Mouse (Mus musculus): ENCODE data around the gene Flvcr1. TPM values are rescaled to one million over a fixed set of nuclear protein-coding genes. Genes with fewer than 3 reads are reported as not detected.

The Flvcr1 gene
- total RNA-seq, 2 experiments from 2014 or later, result 13.0 to 16.2 TPM

DNA sequence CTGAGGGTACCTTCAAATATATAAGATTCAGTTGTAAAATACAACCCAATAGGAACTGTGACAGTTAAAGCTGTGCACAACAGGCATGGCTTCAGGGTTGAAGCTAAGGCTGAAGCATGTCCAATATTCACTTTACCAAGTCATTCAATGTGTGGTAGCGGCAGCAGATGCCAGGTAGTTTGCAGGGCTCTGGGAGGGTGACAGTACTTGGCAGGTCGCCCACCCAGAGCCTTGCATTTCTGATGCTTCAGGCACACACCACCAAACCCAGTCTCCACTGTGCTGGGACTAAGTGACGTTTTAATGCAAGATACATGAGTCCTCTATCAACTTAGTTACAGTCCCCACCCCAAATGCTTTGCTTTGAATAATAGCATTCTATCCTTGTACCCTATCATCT lies 25.3 kb downstream of the Flvcr1 start:
- DNase-seq, result no peak
- Histone ChIP-seq H3K27ac (no peak overlapping the region), H3K4me3 (no peak overlapping the region)
- TF ChIP-seq CTCF (IDR thresholded peaks at IDR 0.05), result no peak
- intact Hi-C loops (cut with DNase I), result no loop called here

DNA sequence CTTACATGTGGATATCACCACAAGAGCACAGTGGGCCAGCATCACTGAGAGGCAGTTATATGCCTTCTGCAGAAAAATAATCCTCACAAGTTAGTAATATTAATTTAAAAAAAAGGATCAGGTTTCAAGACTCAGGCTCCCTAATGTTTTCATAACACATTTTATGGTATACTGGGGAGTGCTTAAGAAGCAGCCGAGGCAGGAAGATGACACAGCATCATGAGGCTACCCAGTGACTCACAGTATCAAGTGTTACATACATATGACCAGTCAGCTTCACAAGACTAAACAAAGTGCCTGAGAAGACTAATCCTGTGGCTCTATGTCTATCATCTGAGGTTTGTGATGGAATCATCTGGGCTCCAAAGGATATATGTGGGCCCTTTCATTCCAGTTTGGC lies 27.9 kb downstream of the Flvcr1 start:
- no peak for DNase-seq
- intact Hi-C loops (cut with DNase I), result no loop called here
- TF ChIP-seq CTCF (IDR thresholded peaks at IDR 0.05), result no peak
- Histone ChIP-seq H3K27ac (no peak overlapping the region), H3K4me3 (no peak overlapping the region)

DNA sequence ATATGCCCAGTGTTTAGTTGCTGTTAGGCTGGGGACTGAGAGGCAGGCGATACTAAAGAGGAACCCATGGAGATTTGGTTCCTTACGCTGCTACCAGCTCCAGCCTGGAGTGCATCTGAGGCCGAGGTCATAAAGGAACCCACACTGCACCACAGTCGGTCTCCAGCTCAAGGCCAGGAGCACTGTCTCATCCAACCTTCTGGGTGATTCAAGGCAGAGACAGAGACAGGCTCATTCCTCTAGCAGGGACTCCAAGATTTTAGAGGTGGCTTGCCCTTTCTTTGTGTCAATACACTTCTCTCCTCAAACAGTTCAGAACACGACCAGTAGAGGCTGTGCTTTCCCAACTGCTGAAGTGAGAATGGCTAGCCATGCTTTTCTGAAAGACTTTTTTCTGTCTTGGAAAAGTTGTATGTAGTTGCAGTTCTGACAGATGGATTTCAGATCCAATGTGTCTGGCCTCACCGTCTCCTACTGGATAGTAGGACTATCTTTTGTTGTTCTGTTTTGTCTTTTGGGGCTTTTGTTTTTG lies 29.5 kb downstream of the Flvcr1 start:
- peak; percentile 21; the same call in 1 of the 2 replicates for TF ChIP-seq CTCF (IDR thresholded peaks at IDR 0.05)
- Histone ChIP-seq H3K4me3 (no peak overlapping the region), H3K27ac (no peak overlapping the region)
- DNase-seq, result no peak
- intact Hi-C loops (cut with DNase I), result no loop called here

DNA sequence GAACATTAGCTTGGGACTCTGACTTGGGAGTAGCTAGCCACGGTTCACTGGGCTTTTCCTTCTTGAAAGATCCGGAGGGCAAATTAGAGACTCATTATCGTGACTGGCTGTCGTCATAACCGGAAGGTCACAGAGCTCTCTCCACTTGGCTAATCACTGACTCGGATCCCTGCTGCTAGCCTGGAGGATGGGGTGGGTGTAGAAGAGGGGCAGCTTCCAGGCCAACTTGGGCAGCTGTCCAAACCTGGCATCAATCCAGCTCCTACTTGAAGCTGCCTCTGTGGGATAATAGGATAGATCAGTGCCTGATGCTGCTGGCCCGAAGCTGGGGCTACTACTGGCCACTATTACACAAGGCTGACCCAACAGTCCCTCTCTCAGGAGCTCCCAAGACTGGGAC lies 30.4 kb downstream of the Flvcr1 start:
- Histone ChIP-seq H3K4me3 (no peak overlapping the region), H3K27ac (no peak overlapping the region)
- intact Hi-C loops (cut with DNase I), result no loop called here
- TF ChIP-seq CTCF (IDR thresholded peaks at IDR 0.05), result no peak
- peak; percentile 68 for DNase-seq

DNA sequence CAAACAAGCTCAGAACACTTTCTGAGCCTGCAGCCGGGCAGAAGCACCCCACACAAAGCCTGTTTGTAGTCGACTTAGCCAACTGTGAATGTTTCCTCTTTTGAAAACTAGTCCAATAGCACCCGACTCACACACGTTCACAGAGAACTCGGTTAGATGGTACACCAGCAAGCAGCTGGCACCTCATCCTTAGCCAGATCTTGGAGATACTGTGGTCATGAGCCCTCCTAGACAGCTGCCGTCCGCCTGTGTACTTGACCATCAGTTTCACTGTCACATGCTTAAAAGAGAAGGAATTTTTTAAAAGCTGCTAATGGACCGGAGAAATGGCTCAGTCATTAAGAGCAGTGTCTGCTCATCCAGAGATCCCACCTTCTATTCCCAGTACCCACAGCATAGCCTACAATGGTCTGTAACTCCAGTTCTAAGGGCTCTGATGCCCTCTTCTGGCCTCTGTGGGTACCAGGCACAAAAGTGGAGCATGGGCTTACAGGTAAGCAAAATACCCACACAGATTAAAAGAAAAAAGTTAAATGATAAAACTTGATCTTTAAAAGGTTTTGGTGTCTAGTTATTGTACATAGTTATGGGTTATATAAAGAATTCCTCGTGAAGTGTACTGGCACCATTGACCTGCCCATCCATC lies 36.4 kb downstream of the Flvcr1 start:
- TF ChIP-seq CTCF (IDR thresholded peaks at IDR 0.05), result peak; percentile 49
- Histone ChIP-seq H3K4me3 (no peak overlapping the region), H3K27ac (no peak overlapping the region)
- intact Hi-C loops (cut with DNase I), result loop anchor here (2.0 kb wide), 1 partner anchor 45 kb away; no protein-coding TSS in a partner anchor
- no peak for DNase-seq

DNA sequence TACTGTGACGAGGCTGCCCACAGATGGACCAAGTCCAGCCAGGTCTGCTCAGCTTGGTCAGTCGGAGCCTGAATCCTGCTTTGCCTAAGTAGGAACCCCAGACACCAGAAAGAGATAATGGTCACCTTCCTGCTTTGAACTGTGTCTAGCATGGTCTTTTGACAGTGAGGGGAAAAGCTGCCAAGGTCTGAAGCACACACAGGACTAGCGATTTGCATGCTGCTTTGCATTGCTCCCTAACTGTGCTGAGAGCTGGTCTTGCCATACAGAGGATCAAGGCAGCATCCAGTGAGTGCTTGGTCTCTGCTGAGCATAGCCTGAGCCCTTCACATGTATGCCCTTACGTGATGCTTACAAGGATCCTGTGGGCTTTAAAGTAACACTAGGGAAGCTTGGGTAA lies 44.5 kb downstream of the Flvcr1 start:
- Histone ChIP-seq H3K4me3 (no peak overlapping the region), H3K27ac (no peak overlapping the region)
- intact Hi-C loops (cut with DNase I), result no loop called here
- no peak for TF ChIP-seq CTCF (IDR thresholded peaks at IDR 0.05)
- no peak for DNase-seq

DNA sequence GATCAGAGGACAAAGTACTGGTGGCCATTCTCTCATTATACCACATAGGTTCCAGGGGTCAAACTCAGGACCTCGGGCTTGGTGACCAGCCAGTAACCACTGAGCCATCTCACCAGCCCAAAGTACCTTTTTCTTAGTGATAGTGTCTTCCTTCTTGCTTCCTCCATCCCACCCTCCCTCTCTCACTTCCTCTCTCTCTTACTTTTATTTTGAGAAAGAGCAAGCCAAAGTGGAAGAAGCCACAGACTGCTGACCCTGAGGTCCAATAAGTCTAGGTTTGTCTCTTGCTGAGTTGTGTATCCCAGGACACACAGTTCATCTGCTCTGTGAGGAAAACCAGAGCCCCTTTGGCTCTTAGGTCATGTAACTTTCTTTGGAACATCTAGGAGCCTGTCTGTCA lies 45.5 kb downstream of the Flvcr1 start:
- intact Hi-C loops (cut with DNase I), result no loop called here
- TF ChIP-seq CTCF (IDR thresholded peaks at IDR 0.05), result no peak
- no peak overlapping the region for H3K4me3 ChIP-seq
- H3K27ac ChIP-seq, result no peak overlapping the region
- no peak for DNase-seq

DNA sequence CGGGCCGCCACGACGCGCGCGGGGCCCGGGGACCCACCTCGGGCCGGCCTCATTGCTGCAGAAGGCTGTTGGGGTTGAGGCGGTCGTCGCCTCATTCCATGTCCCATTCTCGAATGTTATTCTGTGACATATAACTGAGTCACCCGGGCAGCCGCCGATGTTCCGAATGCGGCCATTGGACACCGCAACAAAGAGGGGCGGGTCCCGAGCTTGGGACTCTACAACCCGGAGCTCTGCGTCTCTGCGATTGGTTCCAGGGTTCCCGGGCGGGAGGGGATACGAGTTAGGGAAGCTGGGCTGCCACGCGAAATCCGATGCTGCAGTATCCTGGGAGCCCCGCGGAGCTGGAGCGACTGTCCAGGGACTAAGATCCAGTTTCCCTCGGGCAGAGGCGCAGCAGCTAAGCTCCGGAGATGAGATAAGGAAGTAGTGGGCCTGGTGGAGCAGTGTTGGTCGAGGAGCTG lies 46.8 kb downstream of the Flvcr1 start, which contains the start of gene Vash2:
TSS of gene Vash2 (minus strand) at position 197 of the 464 bp plus-strand sequence.
- Histone ChIP-seq H3K4me3 (peak within 1 kb of the TSS; percentile 79), H3K27ac (peak within 1 kb of the TSS; percentile 35; the same call in 1 of the 2 replicates)
- TF ChIP-seq CTCF (IDR thresholded peaks at IDR 0.05), result no peak
- DNase-seq, result peak; percentile 88
- intact Hi-C loops (cut with DNase I), result no loop called here

DNA sequence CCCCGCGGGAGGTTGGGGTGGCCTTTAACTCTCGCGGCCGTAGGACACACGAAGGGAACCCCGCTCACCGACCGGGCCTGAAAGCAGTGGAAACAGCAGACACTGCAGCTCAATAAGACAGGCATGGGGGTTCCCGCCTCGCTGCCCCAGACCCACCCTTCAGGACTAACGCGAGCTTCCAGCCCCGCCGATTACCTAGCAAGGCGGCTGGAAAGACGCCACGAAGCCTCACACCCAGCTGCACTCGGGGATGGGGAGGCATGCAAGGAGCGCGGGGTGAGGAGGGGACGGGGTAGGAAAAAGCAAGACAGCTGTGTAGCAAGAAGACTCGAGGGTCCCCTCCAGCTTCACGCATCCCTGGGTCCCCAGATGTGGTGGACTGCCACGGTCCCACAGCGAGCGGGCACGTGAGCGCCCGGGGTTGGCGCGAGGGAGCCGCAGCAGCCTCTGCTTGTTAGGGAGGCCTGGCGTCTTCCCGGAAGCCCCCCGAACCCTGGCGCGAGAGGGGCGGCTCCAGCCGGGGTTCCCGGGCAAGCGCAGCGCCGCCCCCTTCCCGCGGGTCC lies 47.4 kb downstream of the Flvcr1 start:
- intact Hi-C loops (cut with DNase I), result no loop called here
- 0 out of 2 replicates have a peak overlapping the region, but pooled peaks have one; percentile 31 for H3K27ac ChIP-seq
- peak overlapping the region; percentile 79 for H3K4me3 ChIP-seq
- DNase-seq, result peak; percentile 33
- no peak for TF ChIP-seq CTCF (IDR thresholded peaks at IDR 0.05)

DNA sequence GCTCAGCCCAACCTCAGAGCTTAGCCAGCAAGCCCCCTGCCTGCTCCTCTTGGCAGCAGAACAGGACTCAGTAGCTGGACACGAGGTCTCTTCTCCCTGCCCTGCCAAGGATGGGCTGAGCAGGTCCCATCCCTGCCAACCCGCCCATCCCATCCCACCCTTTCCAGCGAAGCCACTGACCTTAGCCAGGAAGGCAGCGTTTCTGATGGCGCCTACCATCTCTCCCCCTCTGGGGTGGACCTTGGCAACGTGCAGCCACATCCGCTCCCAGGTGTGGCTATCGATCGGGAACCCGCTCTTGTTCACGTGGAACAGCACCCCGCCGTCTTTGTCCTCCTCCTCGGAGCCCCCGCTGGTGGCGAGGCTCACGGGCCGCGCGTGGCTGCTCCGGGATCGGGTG lies 48.0 kb downstream of the Flvcr1 start:
- Histone ChIP-seq H3K27ac (no peak overlapping the region), H3K4me3 (peak overlapping the region; percentile 79)
- intact Hi-C loops (cut with DNase I), result no loop called here
- no peak for TF ChIP-seq CTCF (IDR thresholded peaks at IDR 0.05)
- no peak for DNase-seq

DNA sequence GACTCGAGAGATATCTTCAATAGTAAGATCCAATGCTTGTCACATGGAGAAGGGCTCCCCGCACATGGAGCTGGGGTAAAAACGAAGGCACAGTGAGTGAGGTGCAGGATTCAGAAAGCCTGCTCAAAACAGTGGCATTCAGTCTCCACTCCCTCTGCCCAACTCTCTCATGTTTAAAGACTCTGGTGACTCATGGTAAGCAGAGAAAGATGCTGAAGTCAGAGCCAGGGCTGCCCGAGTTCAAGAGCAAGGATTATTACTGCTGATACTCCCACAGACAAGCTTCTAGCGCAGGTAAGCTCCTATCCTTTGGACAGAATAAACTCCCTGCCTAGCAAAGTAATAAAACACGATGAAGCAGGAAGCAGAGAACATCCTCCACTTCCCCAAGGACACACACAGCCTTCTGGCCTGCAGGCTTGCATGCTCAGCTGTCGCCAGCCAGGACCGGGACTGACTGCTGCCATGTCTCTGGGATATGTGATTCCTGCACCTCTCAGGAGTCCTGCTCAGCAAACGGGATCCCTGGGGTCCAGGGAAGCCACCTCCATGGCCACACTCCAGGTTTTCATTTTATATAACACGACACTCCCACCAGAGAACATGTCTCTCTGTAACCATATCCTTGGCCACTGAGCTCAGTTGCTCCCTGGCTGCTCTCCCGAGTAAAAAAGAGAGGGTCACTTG lies 48.9 kb downstream of the Flvcr1 start:
- intact Hi-C loops (cut with DNase I), result no loop called here
- no peak overlapping the region for H3K27ac ChIP-seq
- DNase-seq, result peak; percentile 53
- no peak for TF ChIP-seq CTCF (IDR thresholded peaks at IDR 0.05)
- H3K4me3 ChIP-seq, result peak overlapping the region; percentile 19; the same call in 1 of the 2 replicates

DNA sequence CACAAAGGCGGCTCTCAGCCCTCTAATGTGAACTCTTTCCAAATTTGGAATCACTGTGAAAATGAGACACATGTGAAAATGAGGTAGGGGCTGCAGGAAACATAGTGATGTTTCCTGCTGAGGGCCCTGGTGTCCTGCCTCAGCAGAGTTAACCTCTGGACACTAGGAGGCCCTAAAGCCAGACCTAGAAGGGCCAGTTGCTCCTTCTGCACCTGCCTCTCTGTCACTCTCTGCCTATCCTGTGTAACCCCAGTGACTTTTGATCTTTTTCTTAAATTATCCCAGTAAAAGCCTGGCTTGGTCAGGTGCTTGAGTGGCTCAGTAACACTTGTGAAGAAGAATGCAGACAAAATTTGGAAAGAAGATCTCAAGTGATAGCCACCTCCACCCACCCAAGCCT lies 51.1 kb downstream of the Flvcr1 start:
- no peak for TF ChIP-seq CTCF (IDR thresholded peaks at IDR 0.05)
- no peak for DNase-seq
- no peak overlapping the region for H3K4me3 ChIP-seq
- no peak overlapping the region for H3K27ac ChIP-seq
- intact Hi-C loops (cut with DNase I), result no loop called here

DNA sequence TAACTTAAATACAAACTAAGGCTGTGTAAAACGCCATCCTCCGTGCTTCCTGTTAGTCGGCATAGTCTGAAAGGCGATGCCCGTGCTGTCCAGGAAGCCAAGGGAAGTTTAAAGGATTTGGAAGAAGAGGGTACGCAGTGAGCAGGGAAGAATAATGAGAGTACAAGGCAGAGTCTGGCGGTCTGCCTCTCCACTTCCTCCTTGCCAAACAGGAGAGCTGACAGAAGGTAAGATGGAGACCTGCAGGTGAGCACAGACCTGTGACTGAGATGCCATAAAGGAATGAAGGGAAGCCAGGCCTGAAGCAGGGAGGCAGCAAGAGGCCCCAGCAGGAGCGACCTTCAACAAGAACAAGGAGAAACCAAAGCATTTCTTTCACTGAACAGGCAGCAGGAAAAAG lies 51.8 kb downstream of the Flvcr1 start:
- no peak overlapping the region for H3K4me3 ChIP-seq
- TF ChIP-seq CTCF (IDR thresholded peaks at IDR 0.05), result no peak
- intact Hi-C loops (cut with DNase I), result no loop called here
- no peak overlapping the region for H3K27ac ChIP-seq
- DNase-seq, result no peak
